Mouse (Mus musculus) liver, postnatal 0 days (tissue): ENCODE data around the gene Rundc3a. TPM values are rescaled to one million over a fixed set of nuclear protein-coding genes. Genes with fewer than 3 reads are reported as not detected.

Source experiments
- ATAC-seq: fragments of 200-750 bp; cut with Nextera tagmentation; 2 replicates; pipeline ENCODE4 v1.8.0; 2017; ENCODE audit warnings: mild to moderate bottlenecking, moderate library complexity
- DNase-seq: peaks from one replicate; pipeline ENCODE4 v3.0.0-alpha.2; 2016
- H3K27ac ChIP-seq: fragments of 300-500 bp; sonication (generic); 2 replicates; pipeline ENCODE4 v1.5.1; 2014; ENCODE audit warnings: antibody characterized with exemption, moderate library complexity, mild to moderate bottlenecking, low read depth
- H3K27me3 ChIP-seq: fragments of 300-500 bp; sonication (generic); 2 replicates; pipeline ENCODE4 v1.6.1; 2014; ENCODE audit warnings: low read length, control low read depth, mixed read lengths; ENCODE audit not compliant: insufficient read depth
- H3K36me3 ChIP-seq: fragments of 300-500 bp; sonication (generic); replicated peaks from 2 replicates; pipeline ENCODE4 v1.6.1; 2014; ENCODE audit warnings: mild to moderate bottlenecking, control low read depth, low read length, moderate library complexity, mixed read lengths; ENCODE audit not compliant: insufficient read depth
- H3K4me1 ChIP-seq: fragments of 300-500 bp; sonication (generic); 2 replicates; pipeline ENCODE4 v1.6.1; 2014; ENCODE audit warnings: antibody characterized with exemption, mild to moderate bottlenecking, control low read depth; ENCODE audit not compliant: insufficient read depth
- H3K4me2 ChIP-seq: fragments of 300-500 bp; sonication (generic); 2 replicates; pipeline ENCODE4 v1.6.1; 2014; ENCODE audit warnings: low read depth, mild to moderate bottlenecking, low read length, moderate library complexity, mixed read lengths
- H3K4me3 ChIP-seq: fragments of 300-500 bp; sonication (generic); 2 replicates; pipeline ENCODE4 v1.5.1; 2014; ENCODE audit warnings: low read depth, low read length
- H3K9ac ChIP-seq: fragments of 300-500 bp; sonication (generic); replicated peaks from 2 replicates; pipeline ENCODE4 v1.6.1; 2014; ENCODE audit warnings: mild to moderate bottlenecking, moderate library complexity
- H3K9me3 ChIP-seq: fragments of 300-500 bp; sonication (generic); 2 replicates; pipeline ENCODE4 v1.6.1; 2016; ENCODE audit warnings: mild to moderate bottlenecking, control low read depth, low read length, mixed read lengths
- CTCF ChIP-seq: sonication (generic); IDR thresholded peaks from 2 replicates; pipeline ENCODE4 v1.5.1; 2016; ENCODE audit warnings: antibody characterized with exemption, low read depth
- EP300 ChIP-seq: IDR thresholded peaks from 2 replicates; pipeline ENCODE4 v1.6.1; 2016; ENCODE audit warnings: antibody characterized with exemption, low read depth, mild to moderate bottlenecking
- WGBS: fragments of 180-500 bp; shearing (Covaris S2); extraction: QIAGEN DNeasy Blood & Tissue Kit; methylation state at CpG from one replicate; pipeline ENCODE4 v1.1.7; 2014; ENCODE audit not compliant: insufficient replicate concordance; 5-methylcytosine and 5-hydroxymethylcytosine counted together
- microRNA-seq: library from miRNA; unstranded; fragments of <30 nt; microRNA quantifications from one replicate; pipeline ENCODE4, GENCODE M21; 2016
- polyA plus RNA-seq: library from polyadenylated mRNA; unstranded; fragments of >200 nt; fragmentation: Nextera tagmentation; extraction: Ambion mirVana; gene quantifications from 2 replicates; pipeline ENCODE4 v1.2.1, GENCODE M21; 2015

Gene Rundc3a
- polyA plus RNA-seq, 1 experiment from 2014 or later, result 1.8 TPM

GRCm38 (mm10) chr11:102445891-102446361 is 52.7 kb downstream of the Rundc3a start:
- 38% methylated on average over 7 of the region's 7 CpGs for WGBS
- no peak for ATAC-seq

GRCm38 (mm10) chr11:102446581-102447461 is 53.6 kb downstream of the Rundc3a start:
- Histone ChIP-seq H3K4me2 (peak overlapping the region; percentile 83), H3K9ac (peak overlapping the region; percentile 47), H3K4me1 (0 out of 2 replicates have a peak, but pooled peaks cover 3% of the 10 kb centered on the region), H3K36me3 (no peaks in the 10 kb centered on the region), H3K27ac (peak overlapping the region; percentile 34; the same call in 1 of the 2 replicates), H3K4me3 (peak overlapping the region; percentile 61), H3K27me3 (peaks cover 66% of the 10 kb centered on the region), H3K9me3 (no peaks in the 10 kb centered on the region)
- WGBS, result under 1% methylated on average over 40 of the region's 49 CpGs
- no peak for ATAC-seq
- DNase-seq, result no peak
- TF ChIP-seq CTCF (no peak), EP300 (no peak)

More at GRCm38 (mm10) chr11:102445891-102446361, 52.7 kb downstream of the Rundc3a start:
- Histone ChIP-seq H3K4me2 (no peak overlapping the region), H3K27ac (no peak overlapping the region), H3K4me3 (no peak overlapping the region), H3K27me3 (peaks cover 66% of the 10 kb centered on the region), H3K4me1 (0 out of 2 replicates have a peak, but pooled peaks cover 3% of the 10 kb centered on the region), H3K36me3 (no peaks in the 10 kb centered on the region), H3K9me3 (no peaks in the 10 kb centered on the region), H3K9ac (no peak overlapping the region)
- TF ChIP-seq EP300, result no peak
- TF ChIP-seq CTCF, result no peak
- DNase-seq, result no peak

DNA sequence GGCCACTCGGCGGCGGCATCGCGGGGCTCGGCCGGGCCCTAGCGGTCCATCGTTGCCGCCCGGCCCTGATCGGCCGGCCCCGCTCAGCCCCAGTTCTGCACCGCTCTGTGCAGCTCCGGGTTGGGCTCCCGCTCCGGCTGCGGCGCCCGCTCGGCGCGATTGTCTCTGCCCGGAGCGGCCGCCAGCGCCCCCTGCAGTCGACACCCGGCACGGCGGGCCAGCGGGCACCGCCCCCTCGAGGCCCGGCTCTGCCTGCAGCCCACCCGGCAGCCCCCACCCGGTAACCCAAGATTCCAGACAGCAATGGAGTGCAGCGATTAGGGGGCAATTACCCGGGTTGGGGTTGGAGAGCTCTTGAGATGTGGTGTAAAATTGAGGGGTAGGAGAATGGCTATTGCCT is 54.3 kb downstream of the Rundc3a start, which contains the start of gene Fam171a2:
Gene Fam171a2, minus strand, starts transcription at position 186 of the 400 bp plus-strand sequence.
- peaks cover 69% of the 10 kb centered on the region for H3K27me3 ChIP-seq
- ATAC-seq, result peak; percentile 65
- TF ChIP-seq CTCF, result peak; percentile 57
- no peak for TF ChIP-seq EP300
- peak; percentile 76 for DNase-seq
- no peaks in the 10 kb centered on the region for H3K9me3 ChIP-seq
- H3K36me3 ChIP-seq, result no peaks in the 10 kb centered on the region
- H3K4me1 ChIP-seq, result peaks cover 3% of the 10 kb centered on the region; the same call in 1 of the 2 replicates
- H3K4me2 ChIP-seq, result peak within 1 kb of the TSS; percentile 83
- H3K4me3 ChIP-seq, result peak within 1 kb of the TSS; percentile 61
- WGBS, result under 1% methylated on average over 22 of the region's 40 CpGs
- H3K9ac ChIP-seq, result peak within 1 kb of the TSS; percentile 47
- peak within 1 kb of the TSS; percentile 34; the same call in 1 of the 2 replicates for H3K27ac ChIP-seq

DNA sequence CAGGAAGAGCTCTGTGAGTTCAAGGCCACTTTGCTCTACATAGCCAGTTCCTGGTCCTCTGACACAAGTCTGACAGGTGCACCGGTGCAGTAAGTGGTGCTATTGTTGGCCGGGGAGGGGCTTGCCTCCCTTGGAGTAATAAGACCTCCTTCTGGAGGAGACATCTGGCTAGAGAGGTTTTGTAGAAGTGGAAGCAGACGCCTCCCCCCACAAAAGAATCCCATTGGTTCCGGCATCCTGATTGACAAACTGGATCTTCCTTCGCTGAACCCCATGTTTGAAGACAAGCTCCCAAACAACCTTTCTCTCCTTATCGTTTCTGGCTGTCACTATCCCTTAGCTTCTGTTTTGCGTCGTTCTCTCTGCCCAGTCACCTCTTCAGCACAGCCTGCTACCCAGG is 55.1 kb downstream of the Rundc3a start:
- peaks cover 70% of the 10 kb centered on the region for H3K27me3 ChIP-seq
- no peaks in the 10 kb centered on the region for H3K9me3 ChIP-seq
- peaks cover 4% of the 10 kb centered on the region; the same call in 1 of the 2 replicates for H3K4me1 ChIP-seq
- no peak overlapping the region for H3K27ac ChIP-seq
- no peak overlapping the region for H3K4me3 ChIP-seq
- no peak overlapping the region for H3K4me2 ChIP-seq
- DNase-seq (no peak), ATAC-seq (no peak)
- H3K9ac ChIP-seq, result no peak overlapping the region
- TF ChIP-seq EP300, result no peak
- TF ChIP-seq CTCF, result no peak
- WGBS, result 20% methylated on average over 8 of the region's 8 CpGs
- H3K36me3 ChIP-seq, result no peaks in the 10 kb centered on the region

DNA sequence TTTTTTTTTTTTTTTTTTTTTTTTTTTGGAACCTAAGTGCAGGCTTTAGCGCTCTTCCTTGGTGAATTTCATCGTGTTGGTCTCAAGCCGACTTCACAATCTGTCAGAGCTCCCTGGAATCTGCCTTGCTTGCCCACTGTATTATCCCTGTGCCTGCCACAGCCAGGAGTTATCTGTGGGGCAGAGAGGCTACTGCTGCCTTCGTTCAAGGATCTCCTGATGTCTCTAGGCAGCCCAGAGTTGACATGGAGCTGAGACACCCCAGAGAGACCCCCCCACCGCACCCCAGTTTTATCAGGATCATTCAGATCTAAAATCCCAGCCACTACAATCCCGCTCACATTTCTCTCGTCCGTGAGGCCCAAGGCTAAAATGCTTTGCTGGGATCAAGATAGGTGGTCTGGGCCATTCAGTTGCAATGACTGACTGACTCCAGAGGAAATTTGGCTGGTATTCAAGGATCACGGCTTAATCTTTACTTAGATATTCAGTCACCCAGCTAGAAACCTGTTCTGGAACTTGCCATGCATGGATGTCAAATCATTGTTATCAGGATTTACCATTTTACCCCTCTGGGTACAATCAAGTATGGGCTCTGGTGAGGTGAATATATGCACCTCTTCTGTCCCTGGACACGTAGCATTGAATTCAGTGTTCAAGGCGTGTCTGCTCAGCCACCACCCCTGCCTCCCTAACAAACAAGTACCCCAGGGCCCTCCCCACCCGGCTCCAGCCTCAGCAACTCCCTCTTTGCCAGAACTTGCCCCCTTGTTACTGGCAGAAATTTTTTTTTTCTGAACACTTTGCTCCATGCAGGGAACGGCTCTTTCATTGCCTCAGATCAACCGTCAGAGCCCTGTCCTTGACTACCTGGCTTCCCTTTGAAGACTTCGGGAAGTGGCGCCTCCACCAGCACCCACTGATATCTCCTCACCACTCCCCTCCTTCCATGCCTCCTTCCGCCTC is 56.1 kb downstream of the Rundc3a start:
- H3K27me3 ChIP-seq, result peaks cover 65% of the 10 kb centered on the region

More for the DNA sequence above, 56.1 kb downstream of the Rundc3a start:
- peaks cover 5% of the 10 kb centered on the region; the same call in 1 of the 2 replicates for H3K4me1 ChIP-seq
- no peaks in the 10 kb centered on the region for H3K36me3 ChIP-seq
- DNase-seq, result no peak
- WGBS, result 48% methylated on average over 17 of the region's 17 CpGs
- no peaks in the 10 kb centered on the region for H3K9me3 ChIP-seq
- TF ChIP-seq CTCF (no peak), EP300 (no peak)
- no peak for ATAC-seq
- H3K4me2 ChIP-seq, result no peak overlapping the region
- H3K9ac ChIP-seq, result no peak overlapping the region
- H3K4me3 ChIP-seq, result no peak overlapping the region
- no peak overlapping the region for H3K27ac ChIP-seq

Small RNA genes lying within 50 kb of the gene (microRNA-seq; reads per million reads assigned to microRNA genes)
- gene Mir6930, result not detected

Other genes starting within 250 kb of the Rundc3a start
- gene Nags, start 247.9 kb upstream of the Rundc3a start, polyA plus RNA-seq, result 18.5 and 25.1 TPM in 2 replicates
- 5.8 and 6.4 TPM in 2 replicates for gene Tmem101, start 237.0 kb upstream of the Rundc3a start, polyA plus RNA-seq
- gene Lsm12, start 208.1 kb upstream of the Rundc3a start, polyA plus RNA-seq, result 52.2 and 55.0 TPM in 2 replicates
- gene G6pc3, start 203.8 kb upstream of the Rundc3a start, polyA plus RNA-seq, result 6.7 and 6.8 TPM in 2 replicates
- 17.7 and 17.8 TPM in 2 replicates for gene Hdac5, start 163.2 kb upstream of the Rundc3a start, polyA plus RNA-seq
- gene BC030867, start 144.5 kb upstream of the Rundc3a start, polyA plus RNA-seq, result 4.7 and 4.9 TPM in 2 replicates
- gene Asb16, start 124.7 kb upstream of the Rundc3a start, polyA plus RNA-seq, result not detected in 2 replicates
- gene Tmub2, start 108.5 kb upstream of the Rundc3a start, polyA plus RNA-seq, result 19.4 and 20.8 TPM in 2 replicates
- 4.5 and 4.6 TPM in 2 replicates for gene Atxn7l3, start 96.8 kb upstream of the Rundc3a start, polyA plus RNA-seq
- 32.4 and 32.5 TPM in 2 replicates for gene Ubtf, start 73.7 kb upstream of the Rundc3a start, polyA plus RNA-seq
- gene Slc4a1, start 27.2 kb upstream of the Rundc3a start, polyA plus RNA-seq, result 311 and 329 TPM in 2 replicates
- 510 and 522 TPM in 2 replicates for gene Slc25a39, start 14.5 kb downstream of the Rundc3a start, polyA plus RNA-seq
- 156 and 161 TPM in 2 replicates for gene Grn, start 36.9 kb downstream of the Rundc3a start, polyA plus RNA-seq
- gene Fam171a2, start 54.3 kb downstream of the Rundc3a start, polyA plus RNA-seq, result 0.23 and 0.72 TPM in 2 replicates
- gene Itga2b, start 76.7 kb downstream of the Rundc3a start, polyA plus RNA-seq, result 41.0 and 44.8 TPM in 2 replicates
- 11.1 and 12.2 TPM in 2 replicates for gene Gpatch8, start 163.0 kb downstream of the Rundc3a start, polyA plus RNA-seq
- not detected in 2 replicates for gene Gm11627, start 186.1 kb downstream of the Rundc3a start, polyA plus RNA-seq
- gene Fzd2, start 211.0 kb downstream of the Rundc3a start, polyA plus RNA-seq, result 0.17 and 0.22 TPM in 2 replicates